ENCODE assay signal across 14 mouse cellular contexts in genomic region chr15:83603046-83603396, GRCm38 (mm10). TPM values are rescaled to one million over a fixed set of nuclear protein-coding genes. Genes with fewer than 3 reads are reported as not detected.
DNase-seq lines count a peak whose midpoint lies in the region; ATAC-seq and TF ChIP-seq lines count a peak whose summit lies in the region.
"Had no signal": no experiment of that assay in that cellular context is flagged by ENCODE, and none has a peak within 500 bp of the region (broad histone marks: within the 10 kb centered on the region; RNA-seq: fewer than 3 reads in every experiment).

No protein-coding gene starts in this region.

- H3K27ac ChIP-seq in heart, postnatal 0 days (ENCODE audit: low read depth), result peak overlapping the region; percentile 80; the same call in 1 of the 2 replicates
- H3K27ac ChIP-seq in spleen, adult 2 months (ENCODE audit: insufficient read depth, low read length), result peak overlapping the region; percentile 90
- H3K27ac ChIP-seq in stomach, embryonic 15.5 days, result 0 out of 2 replicates have a peak overlapping the region, but pooled peaks have one; percentile 12
- H3K27ac ChIP-seq in kidney, embryonic 15.5 days, result no peak overlapping the region
- H3K27ac ChIP-seq: forebrain, embryonic 13.5 days; left cerebral cortex, adult 2 months; midbrain, embryonic 15.5 days; neural tube, embryonic 12.5 days had no signal

- DNase-seq in heart, postnatal 0 days (ENCODE audit: low spot score), result no peak
- no peak for DNase-seq in heart, postnatal 36 days
- DNase-seq in spleen, adult 2 months (ENCODE audit: low read depth in 1 of 2, low spot score in 2 of 2), result peak in 1 of 2 experiments; percentile 18
- DNase-seq in spleen, postnatal 10 days (ENCODE audit: low spot score in 2 of 2), result no peak
- DNase-seq in urinary bladder, postnatal 25 days (ENCODE audit: low spot score), result no peak
- DNase-seq: cerebellum, postnatal 25 days; gastrocnemius, postnatal 14 days had no signal

- TF ChIP-seq EP300 in heart, postnatal 0 days (IDR thresholded peaks at IDR 0.05; ENCODE audit: low read depth), result no peak

- no peak for TF ChIP-seq CTCF in heart, postnatal 0 days (IDR thresholded peaks at IDR 0.05; ENCODE audit: low read depth)
- TF ChIP-seq CTCF in spleen, adult 2 months (IDR thresholded peaks at IDR 0.05; ENCODE audit: extremely low read depth, insufficient read depth, insufficient read length, insufficient replicate concordance), result peak; percentile 6; the same call in 1 of the 2 replicates

- H3K9me3 ChIP-seq in heart, postnatal 0 days (replicated peaks; ENCODE audit: control insufficient read depth, low read length), result no peaks in the 10 kb centered on the region
- no peaks in the 10 kb centered on the region for H3K9me3 ChIP-seq in stomach, embryonic 15.5 days
- H3K9me3 ChIP-seq in kidney, embryonic 15.5 days (replicated peaks), result no peaks in the 10 kb centered on the region
- H3K9me3 ChIP-seq: forebrain, embryonic 13.5 days; midbrain, embryonic 15.5 days; neural tube, embryonic 12.5 days had no signal

- 77% methylated on average over 1 of the region's 1 CpGs for WGBS in heart, postnatal 0 days
- 89% methylated on average over 1 of the region's 1 CpGs for WGBS in spleen, adult 2 months
- 89% methylated on average over 1 of the region's 1 CpGs for WGBS in stomach, embryonic 15.5 days
- WGBS in kidney, embryonic 15.5 days, result 96% methylated on average over 1 of the region's 1 CpGs

- no peak for TF ChIP-seq POLR2A in spleen, adult 2 months (IDR thresholded peaks at IDR 0.05; ENCODE audit: low read depth, low read length)

- H3K9ac ChIP-seq in heart, postnatal 0 days (replicated peaks; ENCODE audit: low read depth, low read length), result no peak overlapping the region
- H3K9ac ChIP-seq in stomach, embryonic 15.5 days, result no peak overlapping the region
- H3K9ac ChIP-seq in kidney, embryonic 15.5 days, result no peak overlapping the region
- H3K9ac ChIP-seq: forebrain, embryonic 13.5 days; midbrain, embryonic 15.5 days; neural tube, embryonic 12.5 days had no signal

- H3K4me2 ChIP-seq in heart, postnatal 0 days (ENCODE audit: low read depth, low read length), result no peak overlapping the region
- no peak overlapping the region for H3K4me2 ChIP-seq in stomach, embryonic 15.5 days
- no peak overlapping the region for H3K4me2 ChIP-seq in kidney, embryonic 15.5 days
- H3K4me2 ChIP-seq: forebrain, embryonic 13.5 days; midbrain, embryonic 15.5 days; neural tube, embryonic 12.5 days had no signal

- H3K36me3 ChIP-seq in heart, postnatal 0 days (replicated peaks; ENCODE audit: control insufficient read depth, insufficient read depth, low read length), result no peaks in the 10 kb centered on the region
- H3K36me3 ChIP-seq in spleen, adult 2 months (ENCODE audit: control insufficient read depth, insufficient read depth, low read length), result no peaks in the 10 kb centered on the region
- H3K36me3 ChIP-seq in stomach, embryonic 15.5 days, result no peaks in the 10 kb centered on the region
- no peaks in the 10 kb centered on the region for H3K36me3 ChIP-seq in kidney, embryonic 15.5 days
- H3K36me3 ChIP-seq: midbrain, embryonic 15.5 days had no signal

- intact Hi-C loops in heart, postnatal 36 days (cut with DNase I), result no loop called here

- H3K4me3 ChIP-seq in heart, postnatal 0 days (ENCODE audit: low read depth, low read length), result no peak overlapping the region
- no peak overlapping the region for H3K4me3 ChIP-seq in spleen, adult 2 months (ENCODE audit: extremely low read depth, insufficient read depth, insufficient read length)
- no peak overlapping the region for H3K4me3 ChIP-seq in stomach, embryonic 15.5 days (replicated peaks)
- H3K4me3 ChIP-seq in kidney, embryonic 15.5 days (replicated peaks), result no peak overlapping the region
- H3K4me3 ChIP-seq: forebrain, embryonic 13.5 days; left cerebral cortex, adult 2 months; midbrain, embryonic 15.5 days; neural tube, embryonic 12.5 days had no signal

- ATAC-seq in heart, postnatal 0 days (ENCODE audit: insufficient read depth, low read depth), result no peak
- ATAC-seq in granulocyte monocyte progenitor cell, adult 5-6 weeks (replicated peaks; ENCODE audit: poor library complexity, severe bottlenecking), result 0 out of 2 replicates have a peak, but pooled peaks have one; percentile 12
- no peak for ATAC-seq in stomach, embryonic 15.5 days (ENCODE audit: insufficient read depth, low FRiP score, low read depth)
- no peak for ATAC-seq in kidney, embryonic 15.5 days (replicated peaks; ENCODE audit: low FRiP score)
- ATAC-seq: forebrain, embryonic 13.5 days; midbrain, embryonic 15.5 days had no signal

- H3K27me3 ChIP-seq in heart, postnatal 0 days (ENCODE audit: control insufficient read depth, insufficient read depth, low read length), result no peaks in the 10 kb centered on the region
- no peaks in the 10 kb centered on the region for H3K27me3 ChIP-seq in spleen, adult 2 months (ENCODE audit: control insufficient read depth, insufficient read depth, low read length)
- H3K27me3 ChIP-seq in stomach, embryonic 15.5 days (replicated peaks), result no peaks in the 10 kb centered on the region
- no peaks in the 10 kb centered on the region for H3K27me3 ChIP-seq in kidney, embryonic 15.5 days
- H3K27me3 ChIP-seq: forebrain, embryonic 13.5 days; midbrain, embryonic 15.5 days; neural tube, embryonic 12.5 days had no signal

- H3K4me1 ChIP-seq in heart, postnatal 0 days (ENCODE audit: control insufficient read depth, insufficient read depth), result 0 out of 2 replicates have a peak, but pooled peaks cover 5% of the 10 kb centered on the region
- peaks cover 25% of the 10 kb centered on the region; the same call in 1 of the 2 replicates for H3K4me1 ChIP-seq in spleen, adult 2 months (ENCODE audit: control insufficient read depth, insufficient read depth, insufficient read length)
- peaks cover 4% of the 10 kb centered on the region; the same call in 1 of the 2 replicates for H3K4me1 ChIP-seq in stomach, embryonic 15.5 days
- H3K4me1 ChIP-seq in kidney, embryonic 15.5 days, result peaks cover 10% of the 10 kb centered on the region
- H3K4me1 ChIP-seq: forebrain, embryonic 13.5 days; midbrain, embryonic 15.5 days; neural tube, embryonic 12.5 days had no signal

RNA-seq across cellular contexts. Expression of gene Ttll12, which starts 8.1 kb away (rescaled TPM):
- total RNA-seq in heart, postnatal 0 days (2014; rRNA removed; ENCODE audit: low replicate concordance), result 14.7 and 15.9 TPM in 2 replicates
- 7.8 and 8.6 TPM in 2 replicates for polyA plus RNA-seq in heart, postnatal 0 days (2015; fragmentation: Nextera tagmentation; extraction: Ambion mirVana)
- total RNA-seq in heart, postnatal 36 days (2021), result 1 to 10 TPM; 5.6 to 6.5 TPM
- 19.9 and 23.6 TPM in 2 replicates for polyA plus RNA-seq in spleen, adult 2 months (2012; rRNA removed)
- total RNA-seq in granulocyte monocyte progenitor cell, adult 5-6 weeks (2014; fragmentation: Nextera tagmentation), result 15.1 and 23.6 TPM in 2 replicates
- 9.7 and 10.1 TPM in 2 replicates for total RNA-seq in granulocyte monocyte progenitor cell, adult 5-6 weeks (2017)
- 30.6 and 33.6 TPM in 2 replicates for polyA plus RNA-seq in stomach, embryonic 15.5 days (2015; fragmentation: Nextera tagmentation; extraction: Ambion mirVana)
- polyA plus RNA-seq in kidney, embryonic 15.5 days (2015; fragmentation: Nextera tagmentation; extraction: Ambion mirVana), result 35.2 and 38.6 TPM in 2 replicates

RNA-seq across cellular contexts. Expression of gene Mcat, which starts 39.4 kb away (rescaled TPM):
- total RNA-seq in heart, postnatal 0 days (2014; rRNA removed; ENCODE audit: low replicate concordance), result 66.6 and 87.2 TPM in 2 replicates
- polyA plus RNA-seq in heart, postnatal 0 days (2015; fragmentation: Nextera tagmentation; extraction: Ambion mirVana), result 33.5 and 36.9 TPM in 2 replicates
- 10 to 100 TPM; 37.8 to 39.3 TPM for total RNA-seq in heart, postnatal 36 days (2021)
- polyA plus RNA-seq in spleen, adult 2 months (2012; rRNA removed), result 19.1 and 20.9 TPM in 2 replicates
- total RNA-seq in granulocyte monocyte progenitor cell, adult 5-6 weeks (2014; fragmentation: Nextera tagmentation), result 10.8 and 15.3 TPM in 2 replicates
- total RNA-seq in granulocyte monocyte progenitor cell, adult 5-6 weeks (2017), result 14.8 and 21.1 TPM in 2 replicates
- 33.6 and 35.4 TPM in 2 replicates for polyA plus RNA-seq in stomach, embryonic 15.5 days (2015; fragmentation: Nextera tagmentation; extraction: Ambion mirVana)
- polyA plus RNA-seq in kidney, embryonic 15.5 days (2015; fragmentation: Nextera tagmentation; extraction: Ambion mirVana), result 35.1 and 36.6 TPM in 2 replicates

RNA-seq across cellular contexts. Expression of gene Tspo, which starts 39.6 kb away (rescaled TPM):
- 264 and 335 TPM in 2 replicates for total RNA-seq in heart, postnatal 0 days (2014; rRNA removed; ENCODE audit: low replicate concordance)
- 205 and 210 TPM in 2 replicates for polyA plus RNA-seq in heart, postnatal 0 days (2015; fragmentation: Nextera tagmentation; extraction: Ambion mirVana)
- total RNA-seq in heart, postnatal 36 days (2021), result 10 to 100 TPM; 60.2 to 68.3 TPM
- 257 and 293 TPM in 2 replicates for polyA plus RNA-seq in spleen, adult 2 months (2012; rRNA removed)
- 204 and 312 TPM in 2 replicates for total RNA-seq in granulocyte monocyte progenitor cell, adult 5-6 weeks (2014; fragmentation: Nextera tagmentation)
- 119 and 155 TPM in 2 replicates for total RNA-seq in granulocyte monocyte progenitor cell, adult 5-6 weeks (2017)
- 94.5 and 118 TPM in 2 replicates for polyA plus RNA-seq in stomach, embryonic 15.5 days (2015; fragmentation: Nextera tagmentation; extraction: Ambion mirVana)
- 69.2 and 77.2 TPM in 2 replicates for polyA plus RNA-seq in kidney, embryonic 15.5 days (2015; fragmentation: Nextera tagmentation; extraction: Ambion mirVana)
